Mouse (Mus musculus) ES-Bruce4 (cell line): ENCODE measurements around the gene Tpst1. TPM values are rescaled to one million over a fixed set of nuclear protein-coding genes. Genes with fewer than 3 reads are reported as not detected.
"Not testable (repeated sequence)": the region's sequence is repeated elsewhere in the genome, so short reads cannot be mapped to it uniquely, and the experiment has no call there.

Experiments
- H3K27ac ChIP-seq: 2 replicates; pipeline ENCODE4 v1.5.1; 2012; ENCODE audit warnings: low read length, inconsistent platforms; ENCODE audit not compliant: insufficient read depth
- H3K27me3 ChIP-seq: 2 replicates; pipeline ENCODE4 v1.6.1; 2012; ENCODE audit warnings: mild to moderate bottlenecking, low read length, inconsistent platforms; ENCODE audit not compliant: control insufficient read depth, poor library complexity, insufficient read depth, severe bottlenecking
- H3K36me3 ChIP-seq: 2 replicates; pipeline ENCODE4 v1.6.1; 2012; ENCODE audit warnings: inconsistent platforms, mild to moderate bottlenecking, low read length, moderate library complexity; ENCODE audit not compliant: control insufficient read depth, poor library complexity, insufficient read depth, severe bottlenecking
- H3K4me1 ChIP-seq: one replicate; pipeline ENCODE4 v1.8.1; 2011; ENCODE audit warnings: low read length; ENCODE audit not compliant: control insufficient read depth, insufficient read depth
- H3K4me3 ChIP-seq: 2 replicates; pipeline ENCODE4 v1.5.1; 2011; ENCODE audit warnings: low read depth, mild to moderate bottlenecking, low read length
- H3K9ac ChIP-seq: 2 replicates; pipeline ENCODE4 v1.6.1; 2012; ENCODE audit warnings: low read depth, mild to moderate bottlenecking, inconsistent platforms; ENCODE audit not compliant: poor library complexity, severe bottlenecking
- H3K9me3 ChIP-seq: replicated peaks from 2 replicates; pipeline ENCODE4 v1.6.1; 2012; ENCODE audit warnings: mild to moderate bottlenecking, low read length, inconsistent platforms; ENCODE audit not compliant: control insufficient read depth, poor library complexity, insufficient read depth, severe bottlenecking
- CTCF ChIP-seq: IDR thresholded peaks from one replicate; pipeline ENCODE4 v1.8.1; 2011; ENCODE audit warnings: low read depth, low read length
- EP300 ChIP-seq: IDR thresholded peaks from 2 replicates; pipeline ENCODE4 v1.6.1; 2011; ENCODE audit warnings: low read depth, low read length; ENCODE audit not compliant: insufficient read depth
- POLR2A ChIP-seq: IDR thresholded peaks from one replicate; pipeline ENCODE4 v1.8.1; 2011; ENCODE audit warnings: low read length; ENCODE audit not compliant: insufficient read depth
- polyA plus RNA-seq: library from polyadenylated mRNA; stranded (reverse); fragments of >200 nt; gene quantifications from 2 replicates; pipeline ENCODE4 v1.2.4, GENCODE M21; 2011; ENCODE audit warnings: low read depth; ENCODE audit not compliant: missing spikeins, insufficient read depth, insufficient read length

Tpst1 gene
- polyA plus RNA-seq, 1 experiment, result 44.8 TPM

DNA sequence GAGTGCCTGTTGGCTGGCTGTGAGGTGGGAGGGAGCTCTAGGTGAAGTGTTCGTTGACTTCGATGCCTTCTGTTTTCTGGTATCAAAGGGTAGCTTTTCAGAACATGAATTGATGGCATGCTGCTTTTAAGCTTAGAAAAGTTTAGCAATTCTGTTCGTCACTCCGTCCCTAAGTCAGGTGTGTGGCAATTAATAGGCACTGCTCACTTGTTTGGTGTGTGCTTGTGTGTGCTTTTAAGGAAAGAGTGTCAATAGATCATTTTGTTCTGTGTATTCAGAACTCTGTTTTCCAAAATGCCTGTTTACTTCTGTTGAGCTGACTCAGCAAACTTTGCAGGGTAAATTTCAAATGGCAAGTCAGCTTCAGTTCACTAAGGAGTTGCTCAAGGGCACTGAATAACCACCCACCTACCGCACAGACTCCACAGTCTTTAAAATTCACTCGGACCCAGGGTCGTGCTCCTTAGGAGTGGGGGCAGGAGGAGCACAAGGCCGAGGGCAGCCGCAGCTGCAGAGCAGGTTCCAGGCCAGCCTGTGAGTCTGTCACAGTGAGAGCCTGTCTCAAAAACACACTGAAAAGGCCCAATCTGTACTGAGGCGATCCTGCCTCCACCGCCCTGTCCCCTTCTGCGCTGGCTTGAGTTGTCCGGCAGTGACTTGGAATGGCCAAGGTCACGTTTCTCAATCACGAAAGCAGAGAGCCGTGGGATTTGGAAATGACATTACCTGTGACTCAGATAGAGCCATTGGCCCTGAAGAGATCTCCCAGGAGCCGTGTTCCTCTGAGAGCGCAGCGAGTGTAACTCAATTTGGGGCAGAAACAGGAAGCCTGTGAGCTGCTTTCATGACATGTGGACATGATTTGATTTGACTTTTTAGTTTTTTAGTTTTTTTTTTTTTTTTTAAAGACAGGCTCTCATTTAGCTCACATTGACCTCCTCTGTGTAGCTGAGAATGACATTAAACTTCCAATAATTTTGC, 41.4 kb upstream of the Tpst1 start:
- Histone ChIP-seq H3K9me3 (no peaks in the 10 kb centered on the region), H3K9ac (0 out of 2 replicates have a peak overlapping the region, but pooled peaks have one; percentile 14), H3K4me3 (peak overlapping the region; percentile 32; the same call in 1 of the 2 replicates), H3K27me3 (no peaks in the 10 kb centered on the region), H3K27ac (no peak overlapping the region), H3K4me1 (no peaks in the 10 kb centered on the region), H3K36me3 (0 out of 2 replicates have a peak, but pooled peaks cover 2% of the 10 kb centered on the region)
- TF ChIP-seq EP300, result no peak
- no peak for TF ChIP-seq POLR2A
- no peak for TF ChIP-seq CTCF

GRCm38 (mm10) chr5:130033869-130034268, 39.3 kb upstream of the Tpst1 start:
- Histone ChIP-seq H3K4me1 (no peaks in the 10 kb centered on the region), H3K9ac (no peak overlapping the region), H3K4me3 (no peak overlapping the region), H3K27ac (no peak overlapping the region), H3K36me3 (0 out of 2 replicates have a peak, but pooled peaks cover 6% of the 10 kb centered on the region), H3K27me3 (no peaks in the 10 kb centered on the region), H3K9me3 (no peaks in the 10 kb centered on the region)
- no peak for TF ChIP-seq CTCF
- TF ChIP-seq EP300, result no peak

DNA sequence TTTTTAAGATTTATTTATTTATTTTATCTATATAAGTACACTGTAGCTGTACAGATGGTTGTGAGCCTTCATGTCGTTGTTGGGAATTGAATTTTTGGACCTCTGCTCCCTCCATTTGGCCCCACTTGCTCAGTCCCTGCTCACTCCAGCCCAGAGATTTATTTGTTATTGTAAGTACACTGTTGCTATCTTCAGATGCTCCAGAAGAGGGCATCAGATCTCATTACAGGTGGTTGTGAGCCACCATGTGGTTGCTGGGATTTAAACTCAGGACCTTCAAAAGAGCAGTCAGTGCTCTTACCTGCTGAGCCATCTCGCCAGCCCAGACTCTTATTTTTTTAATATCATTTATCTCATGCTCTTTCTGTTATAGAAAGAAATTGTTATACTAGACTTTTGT, 36.8 kb upstream of the Tpst1 start:
- not testable (repeated sequence) for H3K27ac ChIP-seq, H3K9me3 ChIP-seq, H3K27me3 ChIP-seq, H3K4me1 ChIP-seq, H3K36me3 ChIP-seq, H3K4me3 ChIP-seq, H3K9ac ChIP-seq
- TF ChIP-seq CTCF, result peak; percentile 25

DNA sequence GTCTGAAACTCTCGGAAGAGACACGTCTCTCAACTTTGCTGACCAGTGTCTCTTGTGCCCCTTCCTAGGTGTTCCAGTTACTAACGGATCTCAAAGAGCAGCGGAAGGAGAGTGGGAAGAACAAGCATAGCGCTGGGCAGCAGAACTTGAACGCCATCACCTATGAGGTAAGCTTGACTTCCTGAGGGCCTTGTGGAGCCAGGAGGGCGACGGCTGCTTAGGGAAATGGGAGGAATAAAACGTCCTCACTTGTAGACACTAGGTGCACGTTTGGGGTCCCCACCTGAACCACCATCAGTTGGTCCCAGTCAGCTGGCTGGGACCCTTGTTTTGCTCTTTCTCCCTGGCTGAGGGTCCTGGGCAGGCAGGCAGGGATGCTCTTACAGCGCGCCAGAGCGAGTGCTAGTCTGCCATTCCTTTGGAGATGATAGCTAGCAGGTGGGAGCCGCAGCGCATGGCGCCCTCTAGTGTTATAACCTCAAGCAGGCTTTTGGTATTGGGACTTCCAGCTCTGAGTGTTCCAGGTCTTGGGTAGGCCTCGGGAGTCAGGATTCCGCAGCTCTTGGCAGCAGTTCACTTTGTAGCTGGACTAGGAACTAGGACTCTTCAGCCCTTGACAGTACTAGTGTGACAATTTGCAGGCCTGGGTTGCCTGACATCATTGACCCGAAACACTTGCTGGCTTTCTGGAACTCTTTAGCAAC, 35.2 kb upstream of the Tpst1 start:
- TF ChIP-seq CTCF (peak; percentile 96), EP300 (no peak)
- Histone ChIP-seq H3K4me3 (no peak overlapping the region), H3K27ac (no peak overlapping the region), H3K27me3 (no peaks in the 10 kb centered on the region), H3K4me1 (no peaks in the 10 kb centered on the region), H3K9me3 (no peaks in the 10 kb centered on the region), H3K36me3 (peaks cover 14% of the 10 kb centered on the region), H3K9ac (no peak overlapping the region)

- H3K4me1 ChIP-seq, result no peaks in the 10 kb centered on the region
- no peak overlapping the region for H3K4me3 ChIP-seq
- TF ChIP-seq CTCF (no peak), EP300 (no peak), POLR2A (no peak)
- peaks cover 14% of the 10 kb centered on the region for H3K36me3 ChIP-seq
- no peaks in the 10 kb centered on the region for H3K27me3 ChIP-seq
- no peaks in the 10 kb centered on the region for H3K9me3 ChIP-seq
- no peak overlapping the region for H3K9ac ChIP-seq
- H3K27ac ChIP-seq, result no peak overlapping the region
Measured at GRCm38 (mm10) chr5:130040797-130041196, 32.3 kb upstream of the Tpst1 start.

DNA sequence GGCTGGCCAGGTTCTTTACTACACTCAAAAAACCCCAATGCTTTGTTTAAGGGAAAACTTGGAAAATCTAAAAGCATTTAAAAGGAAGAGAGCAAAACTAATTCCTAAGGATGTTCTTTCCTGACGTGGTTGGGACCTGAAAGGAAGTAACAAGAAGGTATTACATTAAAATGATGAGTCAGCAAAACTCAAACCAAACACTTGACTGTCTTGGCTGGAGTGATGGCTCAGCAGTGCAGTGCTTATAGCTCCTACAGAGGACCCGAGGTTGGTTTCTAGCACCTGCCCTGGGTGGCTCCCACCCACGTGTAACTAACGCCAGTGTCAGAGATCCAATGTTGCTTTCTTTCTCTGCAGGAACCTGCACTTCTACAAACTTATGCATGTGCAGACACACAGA, 31.9 kb upstream of the Tpst1 start:
- Histone ChIP-seq H3K36me3 (peaks cover 14% of the 10 kb centered on the region), H3K27me3 (no peaks in the 10 kb centered on the region), H3K9me3 (no peaks in the 10 kb centered on the region), H3K4me1 (no peaks in the 10 kb centered on the region), H3K27ac (no peak overlapping the region), H3K4me3 (no peak overlapping the region), H3K9ac (no peak overlapping the region)
- TF ChIP-seq EP300 (no peak), CTCF (no peak), POLR2A (no peak)
